Mouse (Mus musculus): Measurements from ENCODE around the gene Esyt2.
"Not testable (repeated sequence)": the region's sequence is repeated elsewhere in the genome, so short reads cannot be mapped to it uniquely, and the experiment has no call there.

The Esyt2 gene

DNA sequence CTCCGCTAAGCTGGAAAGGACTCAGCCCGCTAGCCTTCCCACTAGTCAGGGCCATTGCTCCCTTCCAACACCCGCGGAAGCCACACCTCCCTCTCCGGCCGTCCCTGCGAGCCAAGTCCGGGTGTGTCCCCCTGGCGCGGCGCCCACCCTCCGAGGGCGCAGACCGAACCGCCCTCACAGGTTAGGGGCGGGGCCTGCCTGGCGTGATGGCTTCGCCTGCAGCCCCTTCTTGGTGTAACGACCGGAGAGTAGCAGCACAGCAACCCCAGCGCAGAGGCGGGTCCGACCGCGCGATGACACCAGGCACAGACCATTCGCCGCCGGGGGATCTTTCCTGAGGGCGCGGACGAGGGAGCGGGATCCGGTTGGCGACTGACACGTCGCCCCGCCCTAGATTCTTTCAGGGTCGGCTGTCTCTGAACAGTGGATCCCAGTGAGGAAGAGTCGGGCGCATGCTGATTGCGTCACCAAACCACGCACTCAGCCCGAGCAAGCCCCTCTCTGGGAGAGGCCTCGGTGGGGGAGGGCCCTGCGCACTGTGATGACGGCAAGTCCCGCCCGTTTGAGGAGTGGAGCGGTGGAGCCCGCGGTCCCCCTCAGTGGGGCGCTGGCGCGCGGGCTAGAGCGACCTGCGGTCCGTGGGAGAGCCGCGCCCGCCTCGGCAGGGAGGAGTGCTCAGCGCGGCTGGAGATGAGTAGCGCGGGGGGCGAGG is at the start of gene Esyt2:
TSS of gene Esyt2 (plus strand) at position 544 of the 712 bp plus-strand sequence.
- DNase-seq = peak; percentile 99

- DNase-seq = no peak
Measured at GRCm38 (mm10) chr12:116231612-116232011, 49.4 kb upstream of the Esyt2 start.

- no peak for DNase-seq
Measured at GRCm38 (mm10) chr12:116232061-116232460, 48.9 kb upstream of the Esyt2 start.

GRCm38 (mm10) chr12:116235356-116235755 is 45.6 kb upstream of the Esyt2 start:
- no peak for DNase-seq

DNA sequence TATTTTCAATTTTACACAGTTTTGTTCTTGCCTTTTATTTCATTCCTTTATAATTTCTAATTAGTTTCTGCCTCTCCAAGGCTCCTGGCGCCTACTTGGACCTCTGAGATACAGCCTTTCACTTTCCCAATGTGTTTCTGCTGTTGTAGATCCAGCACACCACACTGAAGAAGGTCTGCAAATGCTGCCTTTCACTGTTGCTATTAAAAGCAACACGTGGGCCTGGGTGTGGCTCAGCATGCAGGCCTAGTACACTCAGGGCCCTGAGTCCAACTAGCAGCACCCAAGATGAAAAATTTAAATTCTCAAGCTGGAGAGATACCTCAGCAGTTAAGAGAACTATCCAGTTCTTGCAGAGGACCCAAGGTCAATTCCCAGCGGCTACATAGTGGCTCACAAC is 44.3 kb upstream of the Esyt2 start:
- no peak for DNase-seq

DNA sequence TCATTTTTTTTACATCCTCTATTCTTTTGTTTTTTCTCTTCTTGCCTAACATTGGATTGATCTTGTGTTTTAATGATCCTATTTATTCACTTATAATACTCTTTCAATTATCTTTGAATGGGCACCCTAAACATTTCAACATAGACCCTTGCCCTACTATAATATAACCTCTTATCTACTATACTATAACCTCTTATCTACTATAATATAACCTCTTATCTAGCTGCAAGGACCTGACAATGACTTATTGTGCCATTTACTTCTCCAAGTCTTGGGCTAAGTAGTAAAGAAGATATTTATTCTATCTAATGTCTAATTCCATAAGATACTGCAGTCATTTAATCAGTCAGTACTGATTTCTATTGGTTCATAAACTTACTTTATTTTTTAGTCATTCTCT is 42.6 kb upstream of the Esyt2 start:
- DNase-seq = no peak

GRCm38 (mm10) chr12:116238803-116239202 is 42.2 kb upstream of the Esyt2 start:
- no peak for DNase-seq

GRCm38 (mm10) chr12:116244601-116245000 is 36.4 kb upstream of the Esyt2 start:
- no peak for DNase-seq

GRCm38 (mm10) chr12:116254652-116255051 is 26.3 kb upstream of the Esyt2 start:
- no peak for DNase-seq

GRCm38 (mm10) chr12:116255636-116256035 is 25.4 kb upstream of the Esyt2 start:
- DNase-seq = no peak

DNA sequence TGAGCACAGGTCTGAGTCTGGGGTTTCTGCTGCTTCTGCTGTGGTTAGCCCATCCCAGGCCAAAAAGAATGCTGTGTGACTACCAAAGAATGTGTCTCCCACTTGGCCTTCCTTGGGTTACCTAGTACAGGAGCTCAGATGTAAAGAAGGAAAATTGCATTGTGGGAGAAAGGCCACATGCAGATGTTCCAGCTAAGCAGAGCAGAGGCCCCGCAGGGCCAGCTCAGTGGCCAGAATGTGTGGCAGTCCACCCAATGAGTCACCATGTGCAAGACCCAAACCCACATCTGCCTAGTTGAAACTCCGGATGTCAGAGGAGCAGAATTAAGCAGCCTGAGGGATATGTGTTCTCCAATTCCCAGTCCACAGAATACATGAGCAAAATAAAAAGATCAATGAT is 22.7 kb upstream of the Esyt2 start:
- no peak for DNase-seq

DNA sequence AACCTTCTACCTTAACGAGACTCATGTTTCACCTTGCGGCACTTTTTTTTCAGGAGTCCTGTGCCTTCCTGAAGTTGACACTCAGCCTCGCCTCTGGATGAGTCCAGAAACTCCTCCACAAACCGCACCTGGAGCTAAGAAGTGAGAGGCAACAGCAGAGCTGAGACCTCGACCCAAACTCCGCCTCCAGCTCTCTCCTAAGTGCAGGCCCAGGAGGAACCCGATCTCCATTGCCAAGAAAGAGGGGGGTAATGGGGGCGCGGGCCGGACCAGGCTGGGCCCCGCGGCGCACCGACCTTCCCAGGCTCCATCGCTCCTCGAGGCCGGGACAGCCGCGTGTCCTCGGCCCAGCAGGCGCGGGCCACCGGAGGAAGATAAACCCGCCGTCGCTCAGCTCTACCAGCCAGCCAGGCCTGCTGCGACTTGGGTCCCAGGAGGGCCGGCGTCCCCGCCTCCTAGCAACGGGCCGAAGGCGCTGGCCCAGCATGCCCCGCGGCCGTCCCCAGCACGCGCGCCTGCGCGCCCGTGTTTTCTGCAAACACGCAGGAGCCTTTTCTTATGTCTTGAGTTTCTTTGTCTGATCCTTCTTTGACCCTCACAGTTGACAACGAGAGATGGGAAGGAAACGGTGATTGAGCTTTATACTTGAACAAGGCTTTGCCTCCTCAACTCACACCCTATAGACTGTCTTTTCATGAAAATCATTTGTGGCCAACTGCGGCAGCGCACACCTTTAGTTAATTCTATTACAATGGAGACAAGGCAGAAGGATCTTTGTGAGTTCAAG is 18.2 kb upstream of the Esyt2 start, which contains the start of gene Wdr60:
TSS of gene Wdr60 (minus strand) at position 468 of the 787 bp plus-strand sequence.
- peak; percentile 90 for DNase-seq

DNA sequence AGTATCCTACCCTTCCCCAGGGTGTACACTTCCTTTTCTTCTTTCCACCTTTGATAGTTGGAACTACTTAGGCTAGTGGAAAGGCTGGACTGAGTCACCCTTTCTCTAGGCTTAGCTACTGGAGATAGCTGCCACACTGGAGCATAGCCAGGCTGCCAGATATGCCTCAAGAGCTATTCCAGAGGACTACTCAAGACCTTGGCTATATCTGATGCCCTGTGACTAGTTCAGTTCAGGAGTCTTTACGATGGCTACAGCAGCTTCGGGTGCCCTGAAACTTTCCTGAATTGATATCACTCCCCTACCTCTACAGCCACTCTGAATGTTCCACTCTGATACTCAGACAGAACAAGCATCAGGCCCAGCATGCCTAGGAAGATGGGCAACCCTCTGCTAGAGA is 16.2 kb upstream of the Esyt2 start:
- no peak for DNase-seq

DNA sequence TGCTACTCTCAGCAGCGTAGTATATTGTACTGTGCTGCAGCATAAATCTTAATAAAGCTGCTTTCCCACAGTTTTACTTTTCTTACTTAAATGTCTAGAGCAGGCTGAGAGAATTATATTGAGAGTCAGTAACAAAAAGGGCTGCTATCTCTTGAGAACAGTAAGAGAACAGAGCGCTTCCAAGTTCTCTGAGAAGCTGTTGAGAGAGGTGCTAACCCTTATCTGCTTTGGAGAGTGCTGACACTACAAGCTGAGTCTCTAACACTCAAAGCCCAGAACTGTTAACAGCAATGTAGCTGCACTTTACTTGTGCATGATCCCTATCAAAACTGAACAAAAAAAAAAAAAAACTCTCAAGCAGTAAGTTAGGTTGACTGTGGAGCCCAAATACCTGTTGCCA is 15.7 kb upstream of the Esyt2 start:
- DNase-seq = no peak

- no peak for DNase-seq
Measured at GRCm38 (mm10) chr12:116269450-116269849, 11.5 kb upstream of the Esyt2 start.

DNA sequence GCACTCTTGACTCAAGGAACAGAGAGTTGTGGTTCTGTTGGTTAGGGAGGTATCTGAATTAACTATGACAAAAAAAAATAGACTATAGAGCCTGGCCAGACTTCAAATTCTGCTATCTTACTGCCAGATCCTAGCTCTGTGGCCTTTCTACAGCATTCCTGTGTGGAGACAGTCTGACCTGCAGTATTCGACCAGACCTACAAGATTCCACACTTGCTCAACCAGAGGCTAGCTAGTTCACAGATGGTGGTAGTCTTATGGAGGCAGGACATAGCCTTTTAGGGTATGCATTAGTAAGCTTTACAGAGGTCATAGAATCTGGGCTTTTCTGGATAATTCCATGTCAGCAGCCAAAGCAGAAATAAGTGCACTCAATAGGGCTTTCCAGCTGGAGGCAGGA is 10.5 kb upstream of the Esyt2 start:
- DNase-seq = no peak

DNA sequence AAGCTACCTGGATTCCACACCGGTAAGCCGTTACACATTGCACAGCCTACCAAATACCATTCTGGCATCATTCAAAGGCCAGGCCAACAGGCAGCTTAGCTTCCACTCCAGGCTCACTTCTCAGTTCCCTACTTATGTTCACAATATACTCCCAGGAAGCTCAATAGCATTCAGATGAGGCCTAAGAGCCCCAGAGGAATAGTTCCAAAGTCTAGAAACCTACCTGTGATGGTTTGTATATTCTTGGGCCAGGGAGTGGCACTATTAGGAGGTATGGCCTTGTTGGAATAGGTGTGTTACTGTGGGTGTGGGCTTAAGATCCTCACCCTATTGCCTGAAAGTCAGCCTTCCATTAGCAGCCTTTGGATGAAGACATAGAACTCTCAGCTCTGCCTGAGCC is 9.9 kb upstream of the Esyt2 start:
- no peak for DNase-seq

DNA sequence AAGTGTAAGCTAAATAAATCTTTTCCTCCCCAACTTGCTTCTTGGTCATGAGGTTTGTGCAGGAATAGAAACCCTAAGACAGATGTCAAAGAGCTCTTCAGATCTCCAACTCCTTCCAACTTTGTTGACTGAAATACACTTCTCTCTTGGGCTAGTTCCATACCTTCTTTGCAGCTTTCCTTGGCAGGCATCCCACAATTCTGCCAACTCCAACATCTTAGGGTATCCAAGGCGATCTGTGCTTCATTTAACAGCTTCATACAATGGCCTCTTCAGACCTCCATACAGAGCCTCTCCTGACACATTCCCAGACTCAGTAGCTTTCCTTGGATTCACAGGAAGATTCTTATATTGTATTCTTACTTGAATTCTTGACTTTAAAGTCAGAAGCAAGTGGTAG is 7.3 kb upstream of the Esyt2 start:
- DNase-seq = no peak

DNA sequence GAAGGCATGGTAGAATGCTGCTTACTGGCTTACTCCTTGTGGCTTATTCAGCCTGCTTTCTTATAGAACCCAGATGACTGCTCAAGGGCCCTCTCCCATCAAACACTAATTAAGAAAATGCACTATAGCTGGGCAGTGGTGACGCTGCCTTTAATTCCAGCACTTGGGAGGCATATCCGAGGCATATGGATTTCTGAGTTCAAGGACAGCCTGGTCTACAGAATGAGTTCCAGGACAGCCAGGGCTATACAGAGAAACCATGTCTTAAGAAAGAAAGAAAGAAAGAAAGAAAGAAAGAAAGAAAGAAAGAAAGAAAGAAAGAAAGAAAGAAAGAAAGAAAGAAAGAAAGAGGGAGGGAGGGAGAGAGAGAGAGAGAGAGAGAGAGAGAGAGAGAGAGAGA is 5.9 kb upstream of the Esyt2 start, which contains the start of gene Gm11027:
TSS of gene Gm11027 (plus strand) at position 301 of the 400 bp plus-strand sequence.
- DNase-seq = not testable (repeated sequence)

- DNase-seq = no peak
Measured at GRCm38 (mm10) chr12:116275631-116276030, 5.4 kb upstream of the Esyt2 start.

DNA sequence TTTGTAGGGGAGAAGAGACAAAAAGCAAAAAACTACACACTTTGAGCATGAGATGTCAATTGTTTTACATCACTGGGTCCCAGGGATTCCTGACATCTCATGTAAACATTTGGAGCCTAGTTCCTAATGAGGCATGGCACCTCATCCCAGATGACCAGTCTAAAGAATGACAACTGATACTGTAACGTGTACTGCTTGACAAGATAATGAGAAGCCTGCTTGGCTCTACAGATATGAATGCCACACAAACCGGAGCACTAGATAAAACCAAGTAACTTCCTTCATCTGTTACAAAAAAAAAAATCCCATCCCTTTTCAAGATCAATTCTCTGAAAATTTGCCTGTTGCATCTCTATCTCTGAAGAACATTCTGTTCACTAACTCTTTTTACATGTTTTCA is 4.0 kb upstream of the Esyt2 start:
- DNase-seq = no peak

DNA sequence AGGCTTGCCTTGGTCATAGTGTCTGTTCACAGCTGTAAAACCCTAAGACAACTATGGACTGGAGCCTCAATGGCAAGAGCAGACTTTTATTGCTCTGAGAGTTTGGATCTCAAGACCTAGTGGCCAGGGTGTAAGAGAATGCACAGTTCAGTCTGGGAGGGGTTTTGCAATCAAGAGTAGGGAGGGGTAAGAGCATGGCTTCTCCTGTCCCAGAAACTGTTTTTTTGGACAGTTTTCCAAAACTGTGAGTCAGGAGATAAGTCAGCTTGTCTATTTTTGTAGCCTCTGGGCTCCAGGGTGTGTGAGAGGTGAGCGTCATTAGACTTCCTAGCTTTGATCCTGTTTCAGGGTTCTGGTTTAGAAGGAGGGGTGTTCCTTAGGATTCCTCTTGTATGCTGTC is 2.5 kb upstream of the Esyt2 start:
- DNase-seq = no peak

GRCm38 (mm10) chr12:116279181-116279580 is 1.8 kb upstream of the Esyt2 start:
- DNase-seq = no peak

DNA sequence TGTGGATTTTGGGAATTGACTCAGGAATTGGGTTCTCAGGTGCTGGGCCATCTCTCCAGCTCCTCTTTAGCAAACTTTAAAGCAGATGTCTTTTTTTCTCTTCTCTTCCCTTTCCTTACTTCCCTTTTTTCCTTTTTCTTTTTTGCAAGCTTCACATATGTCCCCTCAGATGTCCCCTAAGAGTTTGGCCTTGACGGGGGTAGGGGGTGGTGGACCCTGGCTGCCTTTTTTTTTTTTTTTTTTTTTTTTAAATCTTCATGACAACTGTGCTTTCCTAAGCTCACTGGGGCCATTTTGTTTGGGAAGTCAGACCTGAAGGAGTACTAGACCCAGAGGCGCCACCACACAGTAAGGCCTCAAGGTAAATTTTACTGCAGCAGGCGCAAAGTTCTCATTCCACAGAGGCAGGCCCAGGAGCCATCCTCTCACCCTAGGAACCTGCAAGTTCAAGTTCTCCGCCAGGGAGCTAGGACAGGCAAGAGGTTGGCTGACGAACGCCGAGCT is 795 bp upstream of the Esyt2 start:
- DNase-seq = no peak
